Mouse (Mus musculus) left cerebral cortex, adult 11 months (tissue): ENCODE measurements around the gene Tent5c.

ENCODE experiments used
- DNase-seq: peaks from one replicate; pipeline ENCODE4 v3.0.0; 2022; ENCODE audit warnings: low spot score

Tent5c gene

DNA sequence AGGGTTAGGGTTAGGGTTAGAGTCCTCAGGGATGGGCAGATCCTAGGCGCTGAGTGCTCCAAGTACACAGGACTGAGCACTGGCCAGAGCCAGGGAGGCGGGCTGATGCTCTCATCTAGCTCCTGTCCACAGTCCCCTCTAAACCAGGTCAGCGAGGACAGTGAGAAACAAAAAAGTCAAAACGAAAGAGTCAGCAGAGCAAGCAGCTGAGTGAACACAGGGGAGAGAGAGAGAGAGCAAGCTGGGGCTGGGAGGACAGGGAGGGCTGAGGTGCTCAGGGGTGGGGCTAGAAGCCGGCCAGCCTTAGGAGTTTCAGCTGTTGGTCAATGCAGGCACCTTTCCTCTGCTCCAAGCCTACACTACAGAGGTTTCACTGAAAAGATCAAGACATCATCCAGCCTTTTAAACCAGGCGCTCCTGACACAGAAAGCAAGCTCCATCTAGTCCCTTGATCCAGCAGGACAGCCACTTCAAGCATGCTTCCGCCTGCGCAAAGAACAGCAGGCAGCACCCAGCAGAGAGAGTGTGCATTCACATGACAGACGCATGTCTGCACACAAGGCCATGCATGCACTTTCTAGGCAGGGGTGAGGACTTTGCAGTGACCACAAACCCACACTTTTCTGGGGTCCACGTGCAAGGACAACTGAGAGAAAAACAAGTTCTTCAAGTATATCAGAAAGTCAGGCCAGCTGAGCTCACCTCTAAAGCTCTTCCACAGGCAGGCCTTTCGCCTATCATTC is 3.6 kb downstream of the Tent5c start:
- DNase-seq = no peak

- DNase-seq = no peak
Observed at GRCm38 (mm10) chr3:100482971-100483610, 6.0 kb downstream of the Tent5c start.

DNA sequence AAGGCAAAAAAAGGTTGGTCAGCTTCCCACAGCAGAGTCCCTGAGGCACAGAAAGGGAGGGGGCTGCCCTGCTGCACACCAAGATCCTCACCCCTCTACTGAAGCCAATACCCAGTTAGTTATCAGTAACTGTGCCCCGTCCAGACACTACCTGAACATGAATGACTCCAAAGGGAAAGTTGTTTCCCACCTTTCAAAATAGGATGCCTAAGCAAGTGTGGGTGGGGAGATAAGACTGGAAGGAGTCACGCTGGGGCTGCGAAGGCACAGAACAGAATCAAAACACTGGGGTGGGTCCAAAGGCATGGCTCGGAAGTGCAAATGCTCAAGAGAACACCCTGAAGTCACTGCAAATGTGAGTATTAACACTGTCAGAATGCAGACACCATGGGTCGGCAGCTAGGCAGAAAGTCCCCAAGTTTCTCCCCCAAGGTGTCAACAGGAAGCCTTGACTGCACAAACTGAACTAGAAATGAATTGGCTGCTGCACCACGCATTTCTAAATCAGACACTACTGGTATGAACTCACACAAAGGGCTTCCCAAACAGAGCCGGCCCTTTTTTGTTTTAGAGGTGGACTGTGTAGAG is 6.7 kb downstream of the Tent5c start:
- no peak for DNase-seq

- DNase-seq = no peak
Observed at GRCm38 (mm10) chr3:100480251-100481005, 8.7 kb downstream of the Tent5c start.

- no peak for DNase-seq
Observed at GRCm38 (mm10) chr3:100474950-100475472, 14.1 kb downstream of the Tent5c start.

DNA sequence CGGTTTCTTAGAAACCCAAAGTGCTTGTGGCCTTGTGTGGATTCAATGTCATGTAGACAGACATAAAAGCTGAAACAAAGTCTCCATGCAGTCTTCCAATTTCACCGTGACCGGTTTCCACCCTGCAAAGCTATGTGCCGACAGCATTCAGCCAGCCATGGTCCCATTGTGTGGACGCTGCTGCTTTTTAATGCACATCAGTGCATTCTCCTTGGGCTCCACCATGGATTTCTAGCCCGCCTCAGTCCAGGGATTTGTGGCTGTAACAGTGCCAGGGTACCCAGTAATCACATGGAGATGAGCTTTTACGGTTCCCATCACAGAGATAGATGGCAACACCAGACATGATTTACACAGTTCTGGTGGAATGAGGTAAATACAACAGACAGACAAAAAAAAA is 14.6 kb downstream of the Tent5c start:
- no peak for DNase-seq

GRCm38 (mm10) chr3:100473146-100473545 is 16.0 kb downstream of the Tent5c start:
- DNase-seq = no peak

DNA sequence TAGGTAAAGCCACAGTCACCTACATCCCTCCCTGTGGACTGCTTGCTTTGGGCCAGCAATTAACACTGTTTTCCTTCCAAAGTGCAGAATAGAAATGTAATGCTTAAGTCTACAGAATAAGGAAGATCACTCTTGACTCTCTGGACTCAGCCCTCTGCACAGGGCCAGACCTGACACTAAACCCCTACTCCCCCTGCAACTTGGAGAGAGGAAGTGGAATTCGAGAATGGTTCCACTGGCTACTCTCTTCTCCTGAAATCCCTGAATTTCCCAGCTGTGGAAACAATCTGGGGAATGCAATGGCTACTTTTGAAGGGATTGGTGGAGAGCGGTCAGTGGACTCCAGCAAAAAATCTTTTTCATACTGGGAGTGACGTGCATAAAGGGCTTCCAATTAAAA is 18.2 kb downstream of the Tent5c start:
- no peak for DNase-seq

DNA sequence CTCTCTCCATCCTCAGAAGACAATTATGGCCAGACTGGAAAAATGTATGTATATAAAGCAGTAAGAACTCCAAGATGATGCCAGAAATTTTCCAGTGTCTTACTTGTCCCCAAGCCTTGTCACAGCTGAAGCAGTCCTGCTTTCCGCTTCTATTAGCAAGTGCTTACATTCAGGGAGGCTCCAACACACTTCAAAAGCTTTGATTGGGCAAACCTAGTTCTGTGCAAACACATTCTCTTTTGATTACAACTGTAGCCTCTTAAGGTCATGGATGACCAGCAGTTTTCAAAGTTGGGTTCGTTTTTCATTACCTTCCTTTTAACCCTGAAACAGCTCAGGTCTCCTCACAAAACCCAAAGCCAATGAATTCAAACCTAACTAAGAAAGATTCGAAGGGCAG is 19.0 kb downstream of the Tent5c start:
- DNase-seq = no peak

- DNase-seq = no peak
Observed at GRCm38 (mm10) chr3:100466551-100466950, 22.6 kb downstream of the Tent5c start.

GRCm38 (mm10) chr3:100464596-100464995 is 24.5 kb downstream of the Tent5c start:
- no peak for DNase-seq

GRCm38 (mm10) chr3:100463959-100464265 is 25.2 kb downstream of the Tent5c start:
- no peak for DNase-seq

GRCm38 (mm10) chr3:100463160-100463958 is 25.8 kb downstream of the Tent5c start:
- no peak for DNase-seq

- no peak for DNase-seq
Observed at GRCm38 (mm10) chr3:100462235-100463083, 26.7 kb downstream of the Tent5c start.

DNA sequence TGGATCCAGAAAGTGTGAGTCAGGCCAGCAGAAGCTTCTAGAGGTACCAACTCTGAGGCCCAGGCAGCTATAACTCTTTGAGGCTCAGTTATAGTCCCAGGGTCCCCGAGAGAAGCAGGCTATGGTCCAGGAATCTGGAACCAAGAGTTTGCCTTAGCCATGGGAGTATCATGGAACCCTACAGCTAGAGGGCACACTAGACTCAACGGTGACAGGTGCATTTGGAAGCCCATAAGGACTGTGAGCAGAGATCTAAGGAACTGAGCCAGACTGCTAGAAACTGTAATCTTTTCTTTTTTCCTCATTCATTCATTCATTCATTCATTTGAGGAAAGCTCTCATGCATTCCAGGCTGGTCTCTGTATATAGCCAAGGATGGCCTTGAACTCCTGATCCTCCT is 28.6 kb downstream of the Tent5c start:
- no peak for DNase-seq

- no peak for DNase-seq
Observed at GRCm38 (mm10) chr3:100443798-100444500, 45.2 kb downstream of the Tent5c start.

- no peak for DNase-seq
Observed at GRCm38 (mm10) chr3:100442499-100442898, 46.6 kb downstream of the Tent5c start.

DNA sequence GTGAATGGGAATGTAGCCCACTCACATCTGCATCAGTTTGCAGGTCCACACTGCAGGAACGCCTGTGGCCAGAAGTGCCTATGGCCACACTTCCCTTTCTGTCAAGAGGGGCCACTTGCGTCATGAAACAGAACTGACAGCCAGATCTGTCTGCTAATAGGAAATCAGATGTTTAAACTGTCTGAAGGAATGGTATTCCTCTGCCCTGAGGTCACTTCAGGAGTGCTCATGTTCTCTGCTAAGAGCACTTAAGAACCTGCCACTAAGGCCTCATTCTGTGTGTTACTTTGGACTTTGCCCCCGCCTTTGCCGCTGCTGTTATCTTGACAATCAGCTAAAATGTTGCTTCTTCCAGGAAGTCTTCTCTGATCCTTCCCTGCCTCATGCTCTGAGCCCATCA is 48.4 kb downstream of the Tent5c start:
- no peak for DNase-seq

DNA sequence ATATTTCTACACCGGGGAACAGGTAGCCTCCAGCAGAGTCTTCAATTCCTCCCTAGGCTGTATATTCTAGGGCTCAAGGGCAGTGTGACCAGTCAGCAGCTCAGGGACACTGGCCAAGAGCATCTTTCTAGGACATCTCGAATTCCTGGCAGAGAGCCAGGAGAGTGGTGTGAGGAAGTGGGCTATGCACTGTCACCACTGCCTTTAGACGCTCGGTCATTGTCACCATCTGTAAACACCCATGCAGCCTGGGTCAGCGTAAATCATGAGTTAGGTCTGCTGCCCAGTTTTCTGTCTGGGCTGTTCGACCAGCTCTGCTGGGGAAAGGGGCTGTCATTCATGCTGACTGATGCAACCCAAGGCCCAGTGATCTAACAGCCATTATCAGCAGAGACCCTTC is 49.1 kb downstream of the Tent5c start:
- DNase-seq = no peak

DNA sequence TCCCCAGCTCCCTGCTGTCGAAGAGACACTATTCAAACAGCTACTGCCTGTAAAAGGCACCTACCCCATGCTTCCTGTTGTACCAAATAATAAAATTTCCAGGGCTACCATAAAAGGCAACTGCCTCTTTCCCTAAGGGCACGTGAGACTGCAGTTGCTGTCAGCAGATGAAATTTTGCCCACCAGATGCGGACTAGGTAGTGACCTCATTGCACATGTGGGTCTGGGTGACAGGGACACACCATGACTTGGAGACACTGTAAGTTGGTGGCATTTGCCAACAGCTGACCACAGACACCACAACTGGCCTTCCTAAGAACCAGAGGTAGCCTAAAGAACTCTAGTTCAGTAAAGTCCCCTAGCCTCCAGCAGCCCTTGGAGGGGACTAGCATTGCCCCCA is 50.0 kb downstream of the Tent5c start:
- no peak for DNase-seq
